Mouse (Mus musculus) embryonic facial prominence, embryonic 11.5 days (tissue): ENCODE data around the gene Ccdc114. TPM values are rescaled to one million over a fixed set of nuclear protein-coding genes. Genes with fewer than 3 reads are reported as not detected.
"Not testable (repeated sequence)": the region's sequence is repeated elsewhere in the genome, so short reads cannot be mapped to it uniquely, and the experiment has no call there.

Experiments
- ATAC-seq: fragments of 200-750 bp; cut with Nextera tagmentation; replicated peaks from 2 replicates; pipeline ENCODE4 v1.8.0; 2017; ENCODE audit warnings: low read depth; ENCODE audit not compliant: insufficient number of reproducible peaks, low FRiP score, low TSS enrichment
- DNase-seq: peaks from one replicate; pipeline ENCODE4 v3.0.0-alpha.2; 2015; ENCODE audit warnings: low spot score
- H3K27ac ChIP-seq: fragments of 300-500 bp; sonication (generic); replicated peaks from 2 replicates; pipeline ENCODE4 v1.5.1; 2014; ENCODE audit warnings: mild to moderate bottlenecking, low read depth, low read length, control low read depth
- H3K27me3 ChIP-seq: fragments of 300-500 bp; sonication (generic); 2 replicates; pipeline ENCODE4 v1.6.1; 2014; ENCODE audit warnings: mild to moderate bottlenecking, low read length, moderate library complexity, mixed read lengths; ENCODE audit not compliant: control insufficient read depth, insufficient read depth
- H3K36me3 ChIP-seq: fragments of 300-500 bp; sonication (generic); replicated peaks from 2 replicates; pipeline ENCODE4 v1.6.1; 2014; ENCODE audit warnings: low read depth, mild to moderate bottlenecking, low read length, moderate library complexity, mixed read lengths; ENCODE audit not compliant: control insufficient read depth, insufficient read depth
- H3K4me1 ChIP-seq: fragments of 300-500 bp; sonication (generic); 2 replicates; pipeline ENCODE4 v1.6.1; 2014; ENCODE audit warnings: low read length, mixed read lengths; ENCODE audit not compliant: control insufficient read depth, insufficient read depth
- H3K4me2 ChIP-seq: fragments of 300-500 bp; sonication (generic); 2 replicates; pipeline ENCODE4 v1.6.1; 2014; ENCODE audit warnings: low read depth, mild to moderate bottlenecking, control low read depth, low read length, moderate library complexity
- H3K4me3 ChIP-seq: fragments of 300-500 bp; sonication (generic); 2 replicates; pipeline ENCODE4 v1.5.1; 2014; ENCODE audit warnings: low read depth, low read length, control low read depth
- H3K9ac ChIP-seq: fragments of 300-500 bp; sonication (generic); replicated peaks from 2 replicates; pipeline ENCODE4 v1.6.1; 2014; ENCODE audit warnings: mild to moderate bottlenecking, control low read depth, low read length
- H3K9me3 ChIP-seq: fragments of 300-500 bp; sonication (generic); replicated peaks from 2 replicates; pipeline ENCODE4 v1.6.1; 2016; ENCODE audit warnings: mild to moderate bottlenecking, low read length, inconsistent platforms, mixed read lengths; ENCODE audit not compliant: control insufficient read depth
- WGBS: fragments of 180-500 bp; shearing (Covaris S2); extraction: QIAGEN DNeasy Blood & Tissue Kit; methylation state at CpG from one replicate; pipeline ENCODE4 v1.1.7; 2014; 5-methylcytosine and 5-hydroxymethylcytosine counted together
- polyA plus RNA-seq: library from polyadenylated mRNA; unstranded; fragments of >200 nt; fragmentation: Nextera tagmentation; extraction: Ambion mirVana; gene quantifications from 2 replicates; pipeline ENCODE4 v1.2.1, GENCODE M21; 2014

The Ccdc114 gene
- polyA plus RNA-seq, result 2.1 and 2.4 TPM in 2 replicates

DNA sequence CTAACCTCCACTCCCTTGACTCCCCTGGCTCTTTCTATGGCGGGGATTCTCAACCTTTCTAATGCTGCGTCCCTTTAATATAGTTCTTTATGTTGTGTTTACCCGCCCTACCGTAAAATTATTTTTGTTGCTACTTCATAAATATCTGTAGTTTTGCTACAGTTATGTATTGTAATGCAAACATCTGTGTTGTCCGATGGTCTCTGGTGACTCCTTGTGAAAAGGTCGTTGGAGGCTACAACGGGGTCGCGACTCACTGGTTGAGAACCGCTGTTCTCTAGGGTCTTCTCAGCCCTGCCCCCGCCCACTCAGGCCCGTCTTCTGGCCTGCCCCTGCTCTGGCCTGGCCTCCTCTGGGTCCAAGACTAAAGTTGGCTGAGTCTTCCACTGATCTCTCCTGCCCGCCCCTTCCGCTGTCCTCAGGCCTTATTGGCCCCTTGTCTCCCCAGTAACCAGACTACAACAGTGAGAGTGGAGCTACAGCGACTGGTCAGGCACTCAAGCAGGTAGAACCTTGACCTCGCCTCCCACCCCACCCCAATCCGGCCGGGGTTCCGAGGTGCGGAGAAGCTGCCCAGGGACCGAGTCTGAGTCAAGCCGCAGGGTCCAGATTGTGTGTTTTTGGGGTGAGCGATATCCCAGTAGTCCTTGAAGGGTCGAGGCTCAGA lies at the start of gene Ccdc114:
TSS of gene Ccdc114 (plus strand) at position 311 of the 667 bp plus-strand sequence.
- 4% methylated on average over 24 of the region's 24 CpGs for WGBS
- ATAC-seq (peak; percentile 54), DNase-seq (peak; percentile 49)
- Histone ChIP-seq H3K27ac (peak within 1 kb of the TSS; percentile 82), H3K36me3 (no peaks in the 10 kb centered on the region), H3K4me3 (peak within 1 kb of the TSS; percentile 31), H3K9ac (peak within 1 kb of the TSS; percentile 51), H3K9me3 (no peaks in the 10 kb centered on the region), H3K4me1 (peaks cover 2% of the 10 kb centered on the region; the same call in 1 of the 2 replicates), H3K4me2 (peak within 1 kb of the TSS; percentile 55), H3K27me3 (peaks cover 3% of the 10 kb centered on the region; the same call in 1 of the 2 replicates)

DNA sequence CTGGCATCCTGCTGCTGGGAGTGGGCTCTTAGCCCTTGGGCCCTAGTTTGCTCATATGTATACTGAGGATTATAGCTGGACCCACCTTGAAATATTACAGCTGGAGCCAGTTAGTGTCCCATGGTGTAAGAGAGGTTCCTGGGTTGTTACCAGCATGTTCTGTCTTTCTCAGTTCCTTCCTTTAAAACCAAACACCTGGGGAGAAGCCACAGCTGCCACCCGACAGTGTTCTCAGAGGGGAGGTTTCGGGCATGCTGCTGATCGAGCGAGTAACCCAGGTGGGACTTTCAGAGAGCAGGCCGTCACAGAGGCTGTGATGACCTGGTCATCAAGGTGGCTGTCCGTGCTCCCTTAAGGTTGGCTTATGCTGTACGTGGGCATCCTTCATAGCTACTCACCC lies 47.0 kb upstream of the Ccdc114 start:
- H3K9me3 ChIP-seq, result no peaks in the 10 kb centered on the region
- peaks cover 14% of the 10 kb centered on the region for H3K36me3 ChIP-seq
- H3K27ac ChIP-seq, result no peak overlapping the region
- DNase-seq (no peak), ATAC-seq (no peak)
- H3K4me3 ChIP-seq, result no peak overlapping the region
- H3K27me3 ChIP-seq, result no peaks in the 10 kb centered on the region
- H3K4me2 ChIP-seq, result no peak overlapping the region
- 95% methylated on average over 7 of the region's 7 CpGs for WGBS
- H3K4me1 ChIP-seq, result no peaks in the 10 kb centered on the region
- H3K9ac ChIP-seq, result no peak overlapping the region

DNA sequence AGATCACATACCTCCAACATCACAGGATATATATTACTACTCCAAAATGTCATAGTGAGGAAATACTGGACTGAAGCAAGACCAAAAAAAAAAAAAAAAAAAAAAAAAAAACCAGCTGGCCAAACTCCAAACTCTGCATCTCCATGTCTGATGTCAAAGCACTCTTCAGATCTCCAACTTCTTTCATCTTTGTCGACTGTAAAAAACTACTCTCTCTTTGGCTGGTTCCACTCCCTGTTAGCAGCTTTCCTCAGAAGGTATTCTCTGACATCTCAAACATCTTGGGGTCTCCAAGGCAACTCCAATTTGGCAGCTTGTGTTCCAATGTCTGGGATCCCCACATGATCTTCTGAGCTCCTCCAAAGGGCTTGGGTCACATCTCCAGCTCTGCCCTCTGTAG lies 45.6 kb upstream of the Ccdc114 start, which contains the start of gene Grin2d:
TSS of gene Grin2d (minus strand) at position 101 of the 400 bp plus-strand sequence.
- not testable (repeated sequence) for H3K27me3 ChIP-seq, H3K27ac ChIP-seq, H3K9ac ChIP-seq, DNase-seq, ATAC-seq, H3K4me2 ChIP-seq, H3K4me3 ChIP-seq, H3K9me3 ChIP-seq, H3K4me1 ChIP-seq
- WGBS, result 100% methylated on average over 1 of the region's 1 CpGs
- H3K36me3 ChIP-seq, result peaks cover 14% of the 10 kb centered on the region

DNA sequence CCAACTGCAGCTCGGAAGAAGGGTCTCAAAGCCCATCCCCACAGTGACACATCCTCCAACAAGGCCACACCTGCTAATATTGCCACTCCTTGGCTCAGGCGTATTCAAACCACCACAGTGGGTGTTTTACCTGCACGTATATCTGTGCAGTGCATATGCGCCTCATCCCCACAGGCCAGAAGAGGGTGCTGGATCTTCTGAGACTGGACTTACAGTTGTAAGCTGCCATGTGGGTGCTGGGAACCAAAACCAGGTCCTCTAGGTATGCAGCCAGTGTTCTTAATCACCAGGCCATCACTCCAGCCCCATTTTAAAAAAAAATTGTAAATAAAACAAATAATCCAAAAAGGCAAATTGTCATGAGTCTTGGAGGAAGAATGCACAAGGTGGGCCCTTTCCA lies 43.3 kb upstream of the Ccdc114 start:
- H3K9me3 ChIP-seq, result no peaks in the 10 kb centered on the region
- H3K4me2 ChIP-seq, result no peak overlapping the region
- no peaks in the 10 kb centered on the region for H3K4me1 ChIP-seq
- WGBS, result over 99% methylated on average over 4 of the region's 4 CpGs
- H3K36me3 ChIP-seq, result peaks cover 16% of the 10 kb centered on the region
- no peak overlapping the region for H3K27ac ChIP-seq
- ATAC-seq (no peak), DNase-seq (no peak)
- no peak overlapping the region for H3K4me3 ChIP-seq
- H3K27me3 ChIP-seq, result no peaks in the 10 kb centered on the region
- H3K9ac ChIP-seq, result no peak overlapping the region

DNA sequence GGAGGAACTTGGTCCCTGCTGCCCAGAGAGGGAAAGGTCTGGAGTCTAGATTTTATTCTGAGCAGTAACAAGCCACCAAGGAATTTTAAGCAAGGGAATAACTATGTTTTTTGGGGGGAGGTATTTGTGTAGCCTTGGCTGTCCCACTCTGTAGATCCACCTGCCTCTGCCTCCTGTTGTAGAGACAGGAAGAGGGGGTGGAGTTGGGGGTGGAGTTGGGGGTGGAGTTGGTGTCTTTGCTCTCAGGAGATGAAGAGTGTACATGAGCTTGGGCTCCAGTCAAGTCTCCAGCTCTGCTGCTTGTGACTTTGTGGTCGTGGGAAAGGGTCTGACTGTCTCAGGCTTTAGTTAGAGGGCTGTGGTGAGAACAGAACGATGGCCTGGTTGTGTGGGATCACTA lies 42.9 kb upstream of the Ccdc114 start:
- WGBS, result 90% methylated on average over 2 of the region's 2 CpGs
- DNase-seq (no peak), ATAC-seq (no peak)
- no peak overlapping the region for H3K9ac ChIP-seq
- H3K4me3 ChIP-seq, result no peak overlapping the region
- H3K9me3 ChIP-seq, result no peaks in the 10 kb centered on the region
- H3K27ac ChIP-seq, result no peak overlapping the region
- H3K4me2 ChIP-seq, result no peak overlapping the region
- no peaks in the 10 kb centered on the region for H3K27me3 ChIP-seq
- peaks cover 16% of the 10 kb centered on the region for H3K36me3 ChIP-seq
- no peaks in the 10 kb centered on the region for H3K4me1 ChIP-seq

DNA sequence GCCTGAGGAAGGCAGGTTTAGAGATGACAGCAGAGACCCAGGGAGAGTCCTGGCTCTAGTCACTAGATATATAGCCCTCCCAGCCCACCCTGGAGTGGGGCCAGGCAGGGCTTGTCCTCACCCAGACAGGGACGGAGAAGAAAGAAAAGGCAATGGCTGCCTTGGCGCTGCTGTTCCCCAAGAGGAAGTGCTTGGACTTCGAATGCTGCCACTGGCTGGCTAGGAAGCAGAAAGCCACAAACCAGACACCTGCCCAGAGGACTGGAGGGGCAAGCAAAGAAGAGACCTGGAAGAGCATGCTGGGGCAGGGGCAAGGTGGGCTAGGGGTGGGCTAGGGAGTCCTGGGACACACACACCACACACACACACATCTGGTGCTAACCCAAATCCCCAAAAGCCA lies 36.6 kb upstream of the Ccdc114 start:
- Histone ChIP-seq H3K9me3 (no peaks in the 10 kb centered on the region), H3K4me2 (no peak overlapping the region), H3K27me3 (no peaks in the 10 kb centered on the region), H3K4me1 (no peaks in the 10 kb centered on the region), H3K9ac (no peak overlapping the region), H3K27ac (no peak overlapping the region), H3K4me3 (no peak overlapping the region), H3K36me3 (peaks cover 3% of the 10 kb centered on the region)
- DNase-seq (no peak), ATAC-seq (no peak)
- WGBS, result 62% methylated on average over 3 of the region's 3 CpGs

DNA sequence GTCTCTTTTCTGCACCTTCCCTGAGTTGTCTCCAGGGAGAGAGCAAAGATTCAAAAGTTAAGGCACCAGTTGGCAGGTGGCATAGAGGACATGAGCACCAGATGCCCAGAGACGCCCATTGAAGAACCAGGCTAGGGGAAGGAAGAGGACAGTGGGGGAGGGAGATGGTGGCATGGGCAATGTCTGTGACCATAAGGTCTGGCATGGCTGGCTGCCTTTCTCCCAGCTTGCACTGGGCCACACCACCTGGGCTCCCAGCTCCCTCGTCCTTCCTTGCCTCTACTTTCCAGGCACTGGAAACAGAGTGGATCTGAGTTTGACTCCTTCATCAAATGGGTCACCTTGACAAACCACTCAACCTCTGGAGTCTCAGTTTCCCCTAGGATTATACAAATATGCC lies 31.2 kb upstream of the Ccdc114 start:
- no peak overlapping the region for H3K9ac ChIP-seq
- H3K4me3 ChIP-seq, result no peak overlapping the region
- ATAC-seq (no peak), DNase-seq (no peak)
- whole genome bisulfite sequencing, result 85% methylated on average over 2 of the region's 2 CpGs
- no peaks in the 10 kb centered on the region for H3K9me3 ChIP-seq
- H3K27me3 ChIP-seq, result no peaks in the 10 kb centered on the region
- H3K36me3 ChIP-seq, result no peaks in the 10 kb centered on the region
- no peak overlapping the region for H3K27ac ChIP-seq
- no peak overlapping the region for H3K4me2 ChIP-seq
- no peaks in the 10 kb centered on the region for H3K4me1 ChIP-seq

DNA sequence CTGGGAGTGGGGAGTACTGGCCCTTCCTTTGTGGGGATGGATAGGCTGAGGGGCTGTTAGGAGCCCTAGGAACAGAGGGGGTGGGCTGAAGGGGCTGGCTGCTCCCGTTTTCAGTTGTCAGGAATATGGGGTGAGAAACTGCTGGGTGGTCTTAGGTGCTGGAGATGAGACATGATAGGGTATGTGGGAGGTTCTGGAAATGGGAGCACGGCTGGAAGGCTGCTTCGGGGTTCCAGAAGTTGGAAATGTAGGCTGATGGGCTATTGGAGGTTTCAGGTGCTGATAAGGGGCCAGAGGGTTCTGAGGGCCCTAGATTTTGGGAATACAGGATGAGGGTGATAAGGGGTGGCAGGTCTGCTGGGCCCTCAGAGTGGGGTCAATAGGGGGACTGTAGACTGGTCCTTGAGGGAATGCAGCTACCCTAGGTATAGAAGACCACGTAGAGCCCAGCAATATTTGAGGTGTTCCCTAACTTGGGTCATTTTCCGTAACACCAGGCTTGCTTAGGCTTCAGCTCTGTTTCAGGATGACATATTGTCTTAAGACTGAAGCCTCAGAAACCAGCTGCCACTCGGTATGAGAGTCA lies 27.8 kb upstream of the Ccdc114 start:
- peak overlapping the region; percentile 14; the same call in 1 of the 2 replicates for H3K4me2 ChIP-seq
- no peak overlapping the region for H3K27ac ChIP-seq
- H3K36me3 ChIP-seq, result no peaks in the 10 kb centered on the region
- H3K4me1 ChIP-seq, result no peaks in the 10 kb centered on the region
- H3K9me3 ChIP-seq, result no peaks in the 10 kb centered on the region
- 70% methylated on average over 6 of the region's 6 CpGs for WGBS
- peak overlapping the region; percentile 37; the same call in 1 of the 2 replicates for H3K9ac ChIP-seq
- no peaks in the 10 kb centered on the region for H3K27me3 ChIP-seq
- DNase-seq, result no peak
- peak; percentile 55 for ATAC-seq
- peak overlapping the region; percentile 49; the same call in 1 of the 2 replicates for H3K4me3 ChIP-seq
